Mouse (Mus musculus): ENCODE data around the gene Cd151. TPM values are rescaled to one million over a fixed set of nuclear protein-coding genes. Genes with fewer than 3 reads are reported as not detected.
A peak's percentile ranks its signal among the peaks of the same experiment; 100 is the strongest.

Gene Cd151
- total RNA-seq, 4 experiments from 2014 or later = 323 to 455 (median 409) TPM

DNA sequence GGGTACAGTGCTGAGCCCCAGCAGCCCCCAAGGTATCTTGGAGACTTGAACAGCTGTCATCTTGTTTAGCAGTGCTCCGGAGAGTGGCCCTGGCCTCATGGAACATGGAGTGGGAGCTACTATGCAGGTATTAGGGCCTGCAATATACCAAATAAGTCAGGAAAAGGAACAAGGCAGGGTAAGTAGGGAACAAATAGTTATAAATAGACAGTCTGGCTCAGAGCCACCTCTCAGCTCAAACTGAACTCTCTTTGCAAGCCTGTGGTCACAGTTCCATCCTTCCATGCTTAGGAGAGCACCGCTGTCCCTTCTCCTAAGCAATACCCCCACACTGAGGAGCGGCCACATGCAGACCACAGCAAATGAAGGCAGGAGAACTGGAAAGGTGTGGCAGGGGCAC, 30.4 kb downstream of the Cd151 start:
- no peak for DNase-seq

DNA sequence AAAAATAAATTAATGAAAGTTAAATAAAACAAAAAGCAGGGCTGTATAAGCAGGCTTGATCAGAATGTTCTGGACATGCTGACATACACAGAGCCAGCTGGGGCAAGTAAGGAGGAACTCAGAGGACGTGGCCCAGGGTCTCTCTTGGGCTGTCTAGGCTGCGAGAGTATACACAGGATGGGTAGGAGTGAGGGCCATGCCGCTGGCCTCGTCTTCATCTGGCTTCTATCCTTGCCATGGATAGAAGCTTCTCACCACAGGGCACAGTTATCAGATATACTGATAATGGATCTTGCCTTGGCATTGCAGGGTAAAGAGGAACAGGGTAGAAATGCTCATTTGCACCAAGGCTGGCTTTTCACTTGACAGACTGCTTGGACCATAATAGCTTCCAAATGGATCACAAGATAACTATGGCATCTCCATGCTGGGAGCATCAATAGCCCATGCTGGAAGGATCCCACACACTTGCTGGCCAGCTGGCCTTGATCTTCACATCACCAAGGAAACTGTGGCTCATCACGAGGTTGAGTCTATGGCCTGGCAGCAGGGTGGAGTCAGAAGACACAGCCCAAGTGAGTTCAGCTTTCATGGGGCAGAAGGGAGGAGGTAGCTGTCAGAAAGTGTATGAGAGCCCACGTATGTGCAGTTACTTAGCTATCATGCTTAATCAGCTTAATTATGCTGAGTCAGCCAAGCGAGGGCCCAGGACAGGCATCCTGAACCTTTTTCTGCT, 34.8 kb downstream of the Cd151 start:
- peak; percentile 64 for DNase-seq

DNA sequence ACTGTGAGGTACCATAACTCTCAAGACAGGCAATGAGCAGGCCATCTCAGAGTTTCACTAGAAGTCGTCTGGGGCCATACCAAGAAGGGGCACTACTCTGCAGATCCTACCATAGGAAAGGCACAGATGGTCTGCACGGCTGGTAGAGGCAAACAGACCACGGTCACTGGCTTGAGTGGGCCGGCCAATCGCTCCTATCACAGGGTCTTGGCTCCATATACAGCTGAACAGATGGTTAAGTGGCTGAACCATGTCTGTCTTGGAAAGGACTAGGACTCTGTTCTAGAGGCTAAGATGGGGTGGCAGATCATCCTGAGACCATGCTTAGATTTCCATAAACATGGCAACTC, 35.3 kb downstream of the Cd151 start:
- no peak for DNase-seq

DNA sequence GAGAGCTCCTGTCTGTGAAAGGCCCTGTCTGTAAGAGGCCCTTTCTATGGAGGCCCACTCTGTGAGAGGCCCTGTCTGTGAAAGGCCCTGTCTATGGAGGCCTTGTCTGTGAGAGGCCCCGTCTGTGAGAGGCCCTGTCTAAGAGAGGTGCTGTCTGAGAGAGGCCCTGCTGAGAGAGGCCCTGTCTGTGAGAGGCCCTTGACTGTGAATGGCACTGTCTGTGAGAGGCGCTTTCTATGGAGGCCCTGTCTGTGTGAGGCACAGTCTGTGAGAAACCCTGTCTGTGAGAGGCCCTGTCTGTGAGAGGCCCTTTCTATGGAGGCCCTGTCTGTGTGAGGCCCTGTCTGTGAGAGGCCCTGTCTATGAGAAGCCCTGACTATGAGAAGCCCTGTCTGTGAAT, 39.1 kb downstream of the Cd151 start:
- DNase-seq = no peak

GRCm38 (mm10) chr7:141508160-141508559, 41.0 kb downstream of the Cd151 start:
- DNase-seq = no peak

DNA sequence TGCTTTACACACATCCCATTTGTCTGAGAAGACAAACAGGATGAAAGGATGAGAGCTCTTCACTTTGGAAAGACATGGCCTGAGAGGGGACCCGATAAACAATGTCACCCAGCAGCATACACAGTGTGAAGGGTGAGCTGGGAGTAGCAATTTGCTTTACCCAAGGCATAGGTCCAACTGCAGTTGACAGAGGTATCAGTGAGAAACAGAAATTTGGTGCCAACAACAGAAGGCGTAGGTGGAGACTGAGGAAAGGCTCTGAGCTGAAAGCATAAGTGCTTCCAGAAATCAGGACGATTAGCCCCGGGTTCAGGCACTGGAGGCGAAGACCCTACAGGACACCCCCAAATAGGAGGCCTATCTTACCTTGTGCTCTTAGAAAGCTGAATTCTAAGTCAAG, 43.0 kb downstream of the Cd151 start:
- DNase-seq = no peak

- no peak for DNase-seq
Observed at GRCm38 (mm10) chr7:141510681-141511191, 43.5 kb downstream of the Cd151 start.

DNA sequence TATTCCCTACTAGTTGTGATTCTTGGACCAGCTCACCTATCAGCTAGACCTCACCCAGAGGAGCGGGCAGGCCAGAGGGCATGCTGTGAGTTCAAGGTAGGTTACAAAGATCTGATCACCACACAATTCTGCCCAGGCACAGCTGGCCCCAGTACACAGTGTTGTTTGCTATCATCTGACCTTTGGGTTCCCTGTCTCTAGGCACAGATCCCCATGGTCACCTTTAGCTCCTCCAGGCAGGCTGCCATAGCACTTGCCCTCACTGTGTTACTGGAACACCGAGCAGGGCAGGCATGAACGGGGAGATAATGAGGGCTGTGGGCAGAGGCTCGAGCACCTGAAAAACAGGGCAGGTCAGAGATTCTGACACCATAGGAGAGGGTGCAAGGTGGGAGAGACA, 50.4 kb downstream of the Cd151 start:
- DNase-seq = no peak

- no peak for DNase-seq
Observed at GRCm38 (mm10) chr7:141518296-141518695, 51.1 kb downstream of the Cd151 start.

DNA sequence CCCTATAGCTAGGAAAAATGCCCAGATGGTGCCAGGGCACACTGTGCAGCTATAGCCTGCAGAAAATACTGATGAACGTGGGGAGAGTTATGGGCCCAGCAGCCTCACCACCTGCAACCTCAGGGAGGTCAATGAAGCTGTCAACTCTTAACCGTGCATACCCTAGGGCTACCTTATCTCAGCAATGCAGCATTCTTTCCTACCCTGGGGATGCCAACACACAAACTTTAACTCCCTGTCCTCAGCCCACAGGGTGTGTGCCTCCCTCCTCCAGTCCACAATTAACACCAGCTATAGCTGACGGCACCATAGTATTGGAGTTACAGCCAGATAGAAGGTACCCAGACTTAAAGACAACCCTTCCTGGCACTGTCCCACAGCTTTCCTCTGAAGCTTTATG, 51.7 kb downstream of the Cd151 start:
- DNase-seq = no peak

DNA sequence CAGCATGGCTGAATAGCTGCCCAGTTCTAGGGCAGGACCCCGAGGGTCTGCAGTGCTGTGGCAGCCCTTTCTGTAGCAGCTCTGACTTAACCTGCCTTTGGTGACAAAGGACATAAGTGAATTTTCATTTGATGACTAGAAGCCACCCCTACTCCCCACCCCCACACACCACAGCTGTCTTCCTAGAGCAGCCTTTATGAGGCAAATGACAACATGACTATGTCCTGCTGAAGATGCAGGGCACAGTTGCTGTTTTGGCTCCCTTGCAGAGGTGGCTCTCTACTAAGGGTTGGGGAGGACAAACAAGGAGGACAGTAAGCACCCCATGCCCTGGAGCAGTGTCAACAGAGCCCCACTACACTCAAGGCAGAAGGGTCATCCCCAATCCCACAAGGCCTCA, 52.6 kb downstream of the Cd151 start:
- no peak for DNase-seq

Other genes with a start within 250 kb of the Cd151 start
- 10 to 100 TPM; 79.8 to 92.9 (median 84.3) TPM for gene Phrf1, start 238.6 kb upstream of the Cd151 start, total RNA-seq (2022)
- 10 to 100 TPM in 2 of 4 experiments, 1 to 10 TPM in 2; 7.0 to 10.7 (median 9.4) TPM for gene Irf7, start 200.9 kb upstream of the Cd151 start, total RNA-seq (2022)
- gene Cdhr5, start 190.6 kb upstream of the Cd151 start, total RNA-seq (2022) = 1 to 10 TPM; 2.3 to 5.5 (median 3.2) TPM
- under 1 TPM in 1 of 4 experiments, not detected in 3; 0.67 TPM for gene Sct, start 188.3 kb upstream of the Cd151 start, total RNA-seq (2022)
- gene Drd4, start 175.4 kb upstream of the Cd151 start, total RNA-seq (2022) = 1 to 10 TPM in 1 of 4 experiments, under 1 TPM in 1, not detected in 2; 0.40 to 1.3 TPM
- 10 to 100 TPM; 27.1 to 47.4 (median 36.7) TPM for gene Deaf1, start 139.7 kb upstream of the Cd151 start, total RNA-seq (2022)
- gene Tmem80, start 139.7 kb upstream of the Cd151 start, total RNA-seq (2022) = 10 to 100 TPM; 31.4 to 46.6 (median 34.8) TPM
- 1 to 10 TPM; 2.0 to 2.9 (median 2.3) TPM for gene Eps8l2, start 128.5 kb upstream of the Cd151 start, total RNA-seq (2022)
- gene Taldo1, start 75.2 kb upstream of the Cd151 start, total RNA-seq (2022) = 100 to 1,000 TPM; 429 to 671 (median 576) TPM
- gene Gatd1, start 53.3 kb upstream of the Cd151 start, total RNA-seq (2022) = 10 to 100 TPM; 38.9 to 52.2 (median 47.6) TPM
- gene Cend1, start 37.9 kb upstream of the Cd151 start, total RNA-seq (2022) = 1 to 10 TPM; 1.5 to 2.6 (median 2.1) TPM
- 100 to 1,000 TPM in 3 of 4 experiments, 10 to 100 TPM in 1; 86.7 to 109 (median 104) TPM for gene Slc25a22, start 29.5 kb upstream of the Cd151 start, total RNA-seq (2022)
- 1 to 10 TPM; 1.0 to 2.3 (median 1.4) TPM for gene Pidd1, start 23.4 kb upstream of the Cd151 start, total RNA-seq (2022)
- 1,000 to 10,000 TPM in 3 of 4 experiments, 100 to 1,000 TPM in 1; 998 to 1,129 (median 1,024) TPM for gene Rplp2, start 20.0 kb upstream of the Cd151 start, total RNA-seq (2022)
- 100 to 1,000 TPM; 256 to 532 (median 452) TPM for gene Pnpla2, start 12.2 kb upstream of the Cd151 start, total RNA-seq (2022)
- 10 to 100 TPM; 11.7 to 21.1 (median 18.7) TPM for gene Cracr2b, start 6.3 kb upstream of the Cd151 start, total RNA-seq (2022)
- gene Polr2l, start 7.7 kb downstream of the Cd151 start, total RNA-seq (2022) = 100 to 1,000 TPM in 3 of 4 experiments, 10 to 100 TPM in 1; 99.4 to 147 (median 129) TPM
- 100 to 1,000 TPM in 2 of 4 experiments, 10 to 100 TPM in 2; 89.1 to 191 (median 124) TPM for gene Tspan4, start 7.8 kb downstream of the Cd151 start, total RNA-seq (2022)
- 10 to 100 TPM; 57.5 to 69.9 (median 62.5) TPM for gene Chid1, start 72.5 kb downstream of the Cd151 start, total RNA-seq (2022)
- 10 to 100 TPM; 54.9 to 79.7 (median 66.5) TPM for gene Ap2a2, start 94.8 kb downstream of the Cd151 start, total RNA-seq (2022)
- not detected for gene Muc6, start 187.9 kb downstream of the Cd151 start, total RNA-seq (2022)
- 1 to 10 TPM in 2 of 4 experiments, under 1 TPM in 2; 0.24 to 2.2 (median 0.81) TPM for gene Muc2, start 222.9 kb downstream of the Cd151 start, total RNA-seq (2022)

All from adrenal gland, adult 8-10 months (tissue).